Mouse (Mus musculus) brain, adult 10 weeks (tissue): ENCODE data around the gene Dmrt1. TPM values are rescaled to one million over a fixed set of nuclear protein-coding genes. Genes with fewer than 3 reads are reported as not detected.

Experiments
- polyA plus RNA-seq: library from polyadenylated mRNA; stranded (reverse); fragments of 350-450 nt; fragmentation: Illumina TruSeq; extraction: RNeasy Lipid Tissue Mini Kit (QIAGEN cat#74804); gene quantifications from one replicate; pipeline ENCODE4 v1.2.3, GENCODE M21; 2015; ENCODE audit warnings: low read depth, low replicate concordance

Gene Dmrt1
- not detected for polyA plus RNA-seq

DNA sequence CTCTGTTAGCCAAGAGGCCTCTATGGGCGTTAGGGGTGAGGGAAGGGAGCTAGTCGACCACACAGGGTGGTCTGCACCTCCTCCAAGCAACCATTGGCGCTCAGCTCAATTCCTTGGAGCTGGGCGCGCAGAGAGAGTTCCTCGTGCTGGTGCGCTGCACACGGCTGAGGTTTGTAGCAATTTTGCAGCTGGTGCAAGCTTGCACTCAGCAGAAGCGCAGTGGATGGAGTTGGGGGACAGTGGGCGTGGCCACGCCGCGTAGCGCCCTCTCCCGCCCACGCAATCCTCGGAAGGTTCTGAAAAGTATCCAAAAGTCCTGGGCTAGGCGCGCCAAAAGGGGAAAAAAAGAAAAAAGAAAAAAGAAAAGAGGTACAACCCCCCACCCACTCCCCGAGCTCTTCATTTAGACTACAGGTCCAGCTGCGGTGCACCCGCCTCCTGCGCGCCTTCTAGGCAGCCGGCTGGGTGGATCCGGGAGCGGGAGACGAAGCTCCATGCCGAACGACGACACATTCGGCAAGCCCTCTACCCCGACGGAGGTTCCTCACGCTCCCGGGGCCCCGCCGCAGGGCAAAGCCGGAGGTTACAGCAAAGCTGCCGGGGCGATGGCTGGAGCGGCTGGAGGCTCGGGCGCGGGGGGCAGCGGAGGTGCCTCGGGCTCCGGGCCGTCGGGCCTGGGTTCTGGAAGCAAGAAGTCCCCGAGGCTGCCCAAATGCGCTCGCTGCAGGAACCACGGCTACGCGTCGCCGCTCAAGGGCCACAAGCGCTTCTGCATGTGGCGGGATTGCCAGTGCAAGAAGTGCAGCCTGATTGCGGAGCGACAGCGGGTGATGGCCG lies at the start of gene Dmrt1:
Dmrt1 (plus strand) TSS at position 259 of the 837 bp plus-strand sequence.

DNA sequence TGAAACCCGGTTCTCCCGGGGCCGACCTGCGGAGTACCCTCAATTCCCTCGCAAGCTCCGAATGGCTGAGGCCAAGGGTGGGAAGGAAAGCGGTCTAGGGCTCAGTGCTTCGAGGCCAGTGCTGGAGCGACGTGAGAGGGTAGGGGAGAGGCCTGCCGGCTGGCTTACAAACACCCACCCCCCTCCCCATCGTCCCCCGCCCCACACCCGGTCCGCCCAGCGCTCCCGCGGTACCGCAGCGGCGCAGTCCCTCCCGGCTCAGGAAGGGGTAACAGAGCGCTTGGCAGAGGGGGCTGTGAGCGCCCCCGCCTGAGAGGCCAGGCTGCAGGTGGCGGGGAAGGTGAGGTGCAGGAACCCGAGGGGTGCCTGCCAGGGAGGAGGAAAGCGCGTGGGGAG lies 104.6 kb downstream of the Dmrt1 start, which contains the start of gene Dmrt3:
Dmrt3 (plus strand) TSS at position 287 of the 396 bp plus-strand sequence.

Other genes starting within 250 kb of the Dmrt1 start
- not detected for gene Dmrt3, start 104.7 kb downstream of the Dmrt1 start, polyA plus RNA-seq
- 0.68 TPM for gene Dmrt2, start 166.8 kb downstream of the Dmrt1 start, polyA plus RNA-seq